Mouse (Mus musculus): Measurements from ENCODE around the gene Zfp846.
A peak's percentile ranks its signal among the peaks of the same experiment; 100 is the strongest.
"Not testable (repeated sequence)": the region's sequence is repeated elsewhere in the genome, so short reads cannot be mapped to it uniquely, and the experiment has no call there.

Zfp846 gene

DNA sequence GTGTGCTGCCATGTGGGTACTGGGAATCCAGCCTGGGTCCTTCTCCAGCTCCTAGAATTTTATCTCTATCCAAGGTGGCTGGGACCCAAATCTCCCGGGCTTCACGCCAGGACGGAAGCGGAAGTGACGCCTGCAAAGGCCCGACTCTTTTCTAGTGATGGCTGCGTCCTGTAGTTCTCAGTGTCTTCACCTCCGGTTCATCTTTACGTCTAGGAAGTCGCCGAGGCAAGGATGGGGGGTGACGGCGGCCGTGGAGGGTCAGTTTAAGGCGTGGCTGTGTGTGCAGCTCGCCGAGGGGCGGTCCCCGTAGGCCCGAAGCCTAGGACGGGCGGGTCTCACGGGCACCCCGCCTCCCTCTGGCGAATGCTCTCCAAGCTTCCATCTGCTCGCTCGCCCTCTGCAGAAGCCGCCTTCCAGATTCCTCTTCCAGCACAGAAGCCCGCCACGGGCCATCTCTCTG lies at the start of gene Zfp846:
Gene Zfp846, plus strand, starts transcription at position 117 of the 460 bp plus-strand sequence.
- DNase-seq: peak; percentile 100

DNA sequence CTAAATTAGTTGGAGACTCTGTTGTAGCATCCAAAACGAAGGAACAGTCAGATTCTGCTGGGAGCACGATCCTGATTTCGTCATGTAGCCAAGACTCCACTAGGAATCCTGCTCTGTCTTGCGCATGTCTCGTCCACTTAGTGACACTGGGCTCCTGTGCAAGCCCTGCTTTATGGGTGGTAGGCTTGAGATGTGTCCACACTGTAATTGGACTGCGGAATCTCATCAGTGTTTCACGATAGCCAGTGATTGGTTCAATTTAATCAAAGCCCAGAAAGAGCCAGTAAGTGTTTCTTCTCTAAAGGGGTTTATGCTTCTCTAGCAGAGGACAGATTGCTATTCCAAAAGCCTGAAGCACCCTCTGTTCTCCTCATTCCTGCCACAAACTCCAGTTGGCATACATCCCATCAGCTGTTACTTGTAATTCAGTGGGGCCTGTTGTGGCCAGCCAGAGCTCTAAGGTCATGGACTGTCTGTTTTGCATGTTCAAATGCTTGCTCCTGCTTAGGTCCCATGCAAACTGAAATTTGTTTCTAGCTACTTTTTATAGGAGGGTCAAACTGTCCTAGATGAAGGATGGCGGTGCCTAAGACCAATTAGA lies 46.7 kb upstream of the Zfp846 start:
- no peak for DNase-seq

DNA sequence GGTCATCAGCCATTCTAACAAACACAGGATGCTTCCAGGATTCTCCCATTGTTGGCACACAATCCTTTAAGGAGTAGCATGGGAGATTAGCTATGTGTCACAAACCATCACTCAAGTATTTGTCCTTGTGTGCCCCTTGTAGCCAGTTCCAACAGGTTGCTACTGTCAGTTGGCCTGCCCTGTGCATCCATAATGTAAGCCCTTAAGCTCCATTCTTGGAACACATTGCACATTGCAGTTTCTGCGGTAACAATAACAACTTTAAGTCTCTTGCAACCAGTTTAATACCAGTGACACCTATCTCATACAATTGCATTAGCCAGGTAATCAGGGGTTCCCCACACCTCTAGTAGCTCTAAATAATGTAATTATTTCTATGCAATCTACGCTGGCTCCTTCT lies 44.5 kb upstream of the Zfp846 start:
- DNase-seq: no peak

DNA sequence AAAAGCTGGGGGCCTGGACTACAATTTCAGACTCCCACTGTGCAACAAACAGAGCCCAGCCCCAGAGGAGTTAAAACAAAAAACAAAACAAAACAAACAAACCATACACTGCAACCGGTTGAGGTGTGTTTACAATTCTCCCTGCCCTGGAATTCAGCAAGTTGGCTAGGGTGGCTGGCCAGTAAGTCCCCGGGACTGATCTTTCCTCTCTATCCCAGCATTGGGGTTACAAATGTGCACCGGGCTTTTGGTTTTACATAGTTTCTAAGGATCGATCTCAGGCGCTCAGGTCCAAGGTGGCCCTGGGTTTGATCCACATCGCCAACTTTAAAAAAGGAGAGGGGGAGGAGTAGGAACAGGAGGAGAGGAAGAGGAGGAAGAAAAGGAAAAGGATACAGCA lies 37.6 kb upstream of the Zfp846 start:
- DNase-seq: no peak

DNA sequence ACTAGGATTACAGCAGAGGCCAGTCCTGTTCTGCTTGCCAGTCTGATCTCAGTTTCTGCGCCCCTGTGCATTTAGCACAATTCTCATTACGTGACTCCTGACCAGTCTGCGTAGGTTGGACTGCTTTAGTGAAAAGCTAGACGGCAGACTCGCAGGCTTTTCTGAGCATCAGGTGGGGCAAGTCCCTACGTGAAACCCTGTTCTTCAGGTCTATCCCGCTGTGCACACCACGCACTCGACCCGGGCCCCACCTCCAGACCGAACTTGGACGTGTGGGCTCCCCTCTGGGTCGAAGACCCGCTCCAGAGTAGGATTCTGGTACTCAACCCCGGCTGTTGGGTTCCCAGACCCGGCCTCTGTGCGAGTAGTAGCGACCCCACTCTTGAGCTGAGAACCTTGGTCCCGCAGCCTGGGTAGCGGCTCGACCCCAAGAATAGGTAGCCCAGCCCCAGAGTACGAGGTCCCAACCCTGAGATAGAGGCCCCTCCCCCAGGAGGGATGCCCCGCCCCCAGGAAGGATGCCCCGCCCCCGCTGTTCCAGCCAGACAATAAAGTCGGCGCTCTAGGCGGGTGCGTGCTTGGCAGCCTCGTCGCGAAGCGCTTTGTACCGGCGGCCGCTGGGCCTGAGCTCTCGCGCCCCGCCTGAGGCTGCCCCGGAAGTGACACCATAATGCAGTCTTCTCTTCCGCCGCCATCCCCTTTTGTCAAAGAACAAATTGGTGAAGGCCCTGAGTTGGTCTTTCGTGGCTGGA lies 36.8 kb upstream of the Zfp846 start:
- peak; percentile 85 for DNase-seq

DNA sequence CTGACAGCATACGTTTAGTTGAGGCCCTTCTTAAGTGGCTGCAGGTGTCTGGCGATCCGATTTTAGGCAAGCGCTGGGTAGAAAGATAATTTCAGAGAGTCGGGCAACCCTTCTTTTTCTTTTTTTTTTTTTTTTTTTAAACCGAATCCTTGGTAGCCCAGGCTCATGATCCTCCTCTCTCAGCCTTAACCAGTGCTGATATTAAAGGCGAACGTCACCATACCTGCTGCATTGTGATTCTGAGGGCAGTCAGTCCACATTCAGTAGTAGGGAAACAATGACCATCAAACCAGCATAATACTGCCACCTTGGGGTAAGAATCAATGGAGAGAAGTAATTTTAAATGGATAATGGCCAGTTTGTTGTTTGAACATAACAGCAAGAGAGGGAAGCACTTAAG lies 35.9 kb upstream of the Zfp846 start:
- peak; percentile 78 for DNase-seq

DNA sequence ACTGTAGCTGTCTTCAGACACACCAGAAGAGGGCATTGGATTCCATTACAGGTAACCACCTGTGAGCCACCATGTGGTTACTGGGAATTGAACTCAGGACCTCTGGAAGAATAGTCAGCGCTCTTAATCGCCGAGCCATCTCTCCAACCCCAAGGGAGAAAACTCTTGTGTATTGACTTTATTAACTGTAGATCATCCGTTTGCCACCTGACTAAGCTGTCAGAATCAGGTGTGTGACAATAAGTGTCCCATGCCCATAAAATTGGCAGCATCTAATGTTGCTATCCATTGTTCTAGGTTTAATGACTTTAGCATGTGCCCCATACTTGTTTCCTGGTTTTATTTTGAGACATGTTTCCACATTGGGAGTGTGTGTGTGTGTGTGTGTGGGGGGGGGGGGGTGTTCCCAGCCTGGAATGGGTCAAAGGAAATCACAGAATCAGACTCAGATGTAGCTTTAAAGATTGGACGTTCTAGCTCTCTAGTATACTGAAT lies 29.3 kb upstream of the Zfp846 start:
- no peak for DNase-seq

DNA sequence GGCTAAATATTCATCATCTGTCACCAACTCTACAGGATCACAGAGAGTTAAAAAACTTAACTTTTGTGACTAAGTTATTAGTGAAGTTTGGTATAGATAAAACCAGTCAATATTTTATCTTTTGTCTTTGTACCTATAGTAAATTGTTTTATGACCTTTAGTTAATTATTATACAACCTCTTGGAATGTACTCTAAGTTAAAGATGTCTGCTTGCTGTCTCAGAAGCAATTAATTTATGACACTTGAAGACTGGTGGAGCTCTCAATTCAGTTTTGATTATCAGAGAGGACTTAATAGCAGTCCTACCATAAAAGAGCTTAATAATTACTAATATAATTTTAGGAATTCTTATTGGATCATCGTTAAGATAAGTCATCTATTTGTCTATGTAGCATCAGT lies 28.4 kb upstream of the Zfp846 start:
- no peak for DNase-seq

DNA sequence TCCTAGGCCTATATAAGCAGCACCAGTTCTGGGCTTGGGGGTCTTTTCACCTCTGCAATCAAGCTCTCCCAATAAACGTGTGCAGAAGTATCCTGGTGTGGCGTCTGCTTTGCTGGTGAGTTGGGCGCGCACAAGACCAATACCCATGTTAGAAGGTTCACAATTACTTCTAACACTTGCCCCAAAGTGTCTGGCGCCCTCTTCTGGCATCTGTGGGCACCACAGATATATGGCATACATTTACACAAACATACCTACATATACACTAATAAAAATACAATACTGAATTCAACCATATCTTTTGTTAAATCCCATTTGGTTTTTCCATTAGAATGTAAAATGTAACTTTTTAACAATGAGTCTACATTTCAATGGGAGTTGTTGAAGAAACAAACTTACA lies 18.9 kb upstream of the Zfp846 start:
- DNase-seq: no peak

DNA sequence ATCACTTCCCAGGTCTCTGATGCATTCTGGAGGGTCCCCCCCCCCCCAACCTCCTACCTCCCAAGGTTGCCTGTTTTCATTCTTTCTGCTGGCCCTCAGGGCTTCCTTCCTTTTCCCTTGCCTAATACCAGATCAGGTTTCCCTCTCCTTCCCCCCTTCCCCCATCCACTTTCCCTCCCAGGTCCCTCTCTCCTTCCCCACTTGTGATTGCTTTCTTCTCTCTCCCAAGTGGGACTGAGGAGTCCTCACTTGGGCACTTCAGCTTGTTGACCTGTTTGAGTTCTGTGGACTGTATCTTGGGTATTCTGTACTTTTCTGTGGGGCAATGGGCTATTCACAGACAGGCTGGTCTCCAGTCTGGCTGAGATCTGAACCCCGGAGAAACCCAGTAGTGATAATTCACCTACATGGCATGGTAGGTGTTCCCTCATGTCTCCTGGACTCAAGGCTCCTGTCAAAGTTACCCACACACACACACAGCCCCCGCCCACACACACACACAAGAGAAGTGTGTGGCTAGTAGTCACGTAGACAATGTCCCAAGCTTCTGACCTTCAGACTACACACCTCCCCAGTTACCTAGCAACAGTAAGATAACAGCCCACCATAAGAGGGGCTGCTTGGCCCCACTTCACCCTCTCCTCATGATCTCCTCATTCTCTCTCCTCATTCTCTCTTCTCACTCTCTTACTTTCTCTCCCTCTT lies 15.6 kb upstream of the Zfp846 start:
- not testable (repeated sequence) for DNase-seq

DNA sequence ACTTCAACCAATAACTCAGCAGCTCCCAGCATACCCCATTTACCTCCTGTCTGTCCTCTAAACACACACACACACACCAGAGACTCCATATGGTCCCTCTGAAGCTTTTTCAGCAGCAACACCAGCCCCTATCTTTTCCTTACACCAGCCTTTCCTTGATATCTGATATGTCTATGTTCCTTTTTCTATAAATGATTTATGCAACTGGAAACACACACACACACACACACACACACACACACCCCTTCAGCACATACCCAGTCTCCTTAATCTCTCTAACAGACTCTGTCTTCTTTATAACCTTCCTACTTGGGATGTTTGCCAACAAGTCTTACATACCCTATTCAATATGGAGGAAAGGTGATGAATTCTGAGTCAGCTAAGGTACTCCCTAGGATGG lies 10.0 kb upstream of the Zfp846 start:
- no peak for DNase-seq

DNA sequence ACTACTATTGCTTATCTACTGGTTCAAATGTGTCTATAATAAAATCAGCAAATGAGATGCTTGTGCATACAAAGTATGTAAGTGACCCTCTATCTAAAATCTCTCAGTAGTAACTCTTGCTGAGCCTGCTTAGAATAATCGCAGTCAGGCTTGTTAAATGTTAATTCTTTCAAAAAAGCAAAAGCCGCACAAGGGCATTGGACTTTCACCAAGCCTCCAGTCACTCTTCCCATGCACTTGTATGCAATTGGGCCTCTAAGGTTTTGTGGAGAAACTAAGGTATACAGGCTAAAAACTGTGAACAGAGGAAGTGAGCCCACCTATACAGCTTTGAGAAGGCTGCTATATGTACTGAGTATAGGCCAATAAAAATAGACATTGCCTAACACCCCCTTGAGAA lies 4.5 kb upstream of the Zfp846 start:
- DNase-seq: peak; percentile 56

DNA sequence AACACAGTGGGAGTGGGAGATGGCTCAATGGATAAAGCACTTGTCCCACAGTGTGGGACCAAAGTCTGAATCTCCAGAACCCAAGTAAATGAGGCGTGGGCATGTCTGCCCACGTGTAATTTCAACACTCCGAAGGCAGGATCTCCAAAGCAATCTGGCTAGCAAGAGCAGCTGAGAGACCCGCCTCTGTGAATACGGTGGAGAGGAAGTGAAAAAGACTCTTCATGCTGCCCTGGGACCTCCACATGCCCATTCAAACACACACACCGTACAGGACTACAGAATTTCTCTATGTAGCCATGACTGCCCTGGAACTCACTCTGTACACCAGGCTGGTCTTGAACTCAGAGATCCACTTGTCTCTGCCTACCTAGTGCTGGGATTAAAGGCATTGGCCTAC lies 20.2 kb downstream of the Zfp846 start:
- DNase-seq: no peak

DNA sequence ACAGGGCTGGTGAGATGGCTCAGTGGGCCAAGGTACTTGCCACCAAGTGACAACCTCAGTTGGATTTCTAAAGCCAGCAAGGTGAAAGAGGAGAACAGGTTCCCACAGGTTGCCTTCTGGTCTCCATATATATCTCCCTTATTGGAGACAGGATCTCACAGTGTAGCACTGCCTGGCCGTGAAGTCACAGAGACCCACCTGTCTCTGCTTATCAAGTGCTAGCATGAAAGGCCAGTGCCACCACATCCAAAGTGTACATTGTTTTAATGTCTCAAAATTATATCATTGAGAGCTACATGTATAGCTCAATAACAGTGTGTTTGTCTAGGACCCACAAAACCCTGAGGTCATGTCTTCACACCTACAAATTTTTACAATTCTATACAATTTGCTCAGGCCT lies 25.2 kb downstream of the Zfp846 start:
- no peak for DNase-seq

DNA sequence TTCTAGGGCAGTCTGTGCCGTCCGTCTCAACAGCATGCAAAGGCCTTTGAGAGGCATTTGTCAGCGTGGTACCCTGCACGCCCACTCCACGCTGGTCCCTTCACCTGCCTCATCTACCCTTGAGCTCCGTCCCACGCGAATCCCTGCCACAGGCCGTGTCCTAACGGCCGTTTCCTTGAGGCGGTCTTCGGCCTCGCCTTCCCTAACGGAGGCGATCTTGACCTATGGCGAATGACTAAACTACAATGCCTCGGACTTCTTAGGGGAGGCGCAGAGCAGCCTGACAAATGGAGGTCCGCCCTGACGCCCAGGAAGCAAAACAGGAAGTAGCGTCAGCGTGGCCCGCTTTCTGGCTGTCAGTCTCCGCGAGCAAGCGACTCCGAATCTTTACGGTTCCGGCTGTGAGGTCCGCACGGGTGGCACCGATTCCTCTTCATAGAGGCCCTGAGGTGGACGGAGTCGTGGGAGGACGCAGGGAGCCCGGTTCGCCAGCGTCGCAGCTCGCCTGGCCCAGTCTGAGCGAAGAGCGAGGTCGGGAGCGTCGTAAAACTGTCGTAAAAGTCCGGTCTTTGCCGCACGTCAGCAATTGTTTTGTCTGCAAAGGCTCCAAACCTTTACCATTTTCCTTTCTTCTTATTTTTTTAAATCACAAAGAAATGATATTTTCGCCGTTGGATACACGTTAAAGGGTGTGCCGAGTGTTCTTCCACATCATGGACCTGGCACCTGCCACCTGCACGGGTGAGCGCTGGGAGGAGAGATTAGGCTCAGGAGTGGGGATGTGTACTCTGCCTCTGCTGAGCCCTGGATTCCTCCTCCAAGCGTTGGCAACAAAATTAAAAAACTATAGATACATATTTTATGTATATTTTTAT lies 26.2 kb downstream of the Zfp846 start:
- peak; percentile 86 for DNase-seq

DNA sequence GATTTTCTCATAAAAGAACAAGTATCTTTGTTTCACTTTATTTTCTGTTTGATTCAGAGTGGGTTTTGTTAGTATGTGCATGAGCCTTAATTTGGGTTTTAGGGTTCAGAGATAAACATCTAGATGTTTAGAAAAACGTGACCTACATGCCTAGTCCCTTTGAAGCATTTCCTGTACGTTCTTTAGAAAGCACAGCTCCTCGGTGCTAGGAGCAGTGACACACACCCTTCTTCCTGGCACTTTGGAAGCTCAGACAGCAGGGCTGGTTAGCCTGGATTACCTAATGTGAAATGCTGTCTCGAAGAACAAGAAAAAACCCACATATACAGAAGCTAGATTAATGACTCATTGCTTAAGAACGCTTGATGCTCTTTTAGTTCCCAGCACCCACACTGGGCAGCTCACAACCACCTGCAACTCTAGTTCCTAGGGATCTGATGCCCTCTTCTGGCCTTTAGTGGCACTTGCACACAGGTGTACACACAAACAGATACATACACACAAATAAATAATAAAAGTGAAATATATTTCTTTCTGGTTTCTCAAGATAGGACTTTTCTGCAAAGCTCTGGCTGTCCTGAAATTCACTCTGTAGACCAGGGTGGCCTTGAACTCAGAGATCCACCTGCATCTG lies 28.9 kb downstream of the Zfp846 start:
- no peak for DNase-seq

DNA sequence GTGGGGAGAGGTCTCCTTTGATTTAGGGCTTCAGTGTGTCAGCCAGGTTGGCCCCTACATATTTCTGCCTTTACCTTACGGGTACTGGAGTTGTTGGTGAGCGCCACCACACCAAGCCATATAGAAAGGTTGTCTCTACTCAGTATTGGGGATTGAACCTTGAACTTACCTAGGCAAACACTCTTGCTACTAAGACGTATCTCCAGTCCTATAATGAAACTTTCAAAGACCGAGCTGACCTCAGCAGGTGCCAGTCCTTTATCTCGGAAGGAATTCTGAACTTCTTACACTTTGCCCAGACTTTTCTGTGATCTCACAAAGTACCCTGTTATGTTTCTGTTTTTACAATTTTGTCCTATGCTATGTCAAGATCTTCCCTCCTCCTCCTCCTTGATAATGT lies 30.9 kb downstream of the Zfp846 start:
- DNase-seq: no peak

DNA sequence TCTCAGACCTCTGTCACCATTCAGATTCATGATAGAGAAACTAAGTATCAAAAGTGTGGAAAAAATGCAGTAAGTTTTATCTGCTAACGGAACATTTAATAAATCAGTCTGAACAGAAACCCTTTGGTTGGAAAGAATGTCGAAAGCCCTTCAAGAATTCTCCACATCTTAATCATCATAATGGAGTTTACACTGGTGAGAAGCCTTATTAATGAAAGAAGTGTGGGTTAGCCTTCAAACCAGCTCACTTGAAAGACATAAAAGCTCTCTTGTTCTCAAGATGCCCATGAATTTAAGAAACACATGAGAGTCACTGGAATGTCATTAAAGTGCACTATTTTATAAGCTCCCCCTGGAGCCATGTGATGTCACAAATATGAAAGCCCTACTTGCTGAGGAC lies 35.6 kb downstream of the Zfp846 start:
- no peak for DNase-seq

DNA sequence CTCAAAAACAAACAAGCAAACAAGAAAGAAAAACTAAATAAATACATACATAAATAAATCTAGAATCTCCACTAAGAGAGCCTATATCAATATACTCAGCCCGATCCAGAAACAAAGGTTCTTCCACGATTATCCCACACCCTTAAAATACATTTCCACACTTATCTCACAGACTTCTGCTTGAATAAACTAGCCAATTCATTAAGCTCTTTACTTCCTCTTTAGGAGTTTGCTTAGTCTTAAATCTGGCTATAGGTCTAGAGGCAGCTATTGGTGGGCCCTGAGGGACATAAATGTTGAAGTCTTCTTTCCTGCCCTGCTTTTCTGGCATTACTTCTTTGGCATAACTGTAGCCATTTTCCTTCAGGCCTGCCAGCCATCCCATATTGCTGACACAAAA lies 50.2 kb downstream of the Zfp846 start:
- DNase-seq: no peak

DNA sequence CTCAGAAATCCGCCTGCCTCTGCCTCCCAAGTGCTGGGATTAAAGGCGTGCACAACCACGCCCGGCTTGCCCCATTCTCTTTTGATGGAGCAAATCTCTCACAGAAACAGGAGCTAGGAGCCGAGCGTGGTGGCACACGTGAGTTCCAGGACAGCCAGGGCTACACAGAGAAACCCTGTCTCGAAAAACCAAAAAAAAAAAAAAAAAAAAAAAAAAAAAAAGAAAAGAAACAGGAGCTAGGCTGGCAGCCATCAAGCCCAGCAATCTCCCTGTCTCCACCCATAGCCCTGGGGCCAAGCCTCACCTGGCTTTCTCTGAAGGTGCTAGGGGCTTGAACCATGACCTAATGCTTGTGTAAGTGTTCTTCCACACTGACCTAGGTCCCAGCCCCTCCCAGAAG lies 54.6 kb downstream of the Zfp846 start:
- not testable (repeated sequence) for DNase-seq

DNA sequence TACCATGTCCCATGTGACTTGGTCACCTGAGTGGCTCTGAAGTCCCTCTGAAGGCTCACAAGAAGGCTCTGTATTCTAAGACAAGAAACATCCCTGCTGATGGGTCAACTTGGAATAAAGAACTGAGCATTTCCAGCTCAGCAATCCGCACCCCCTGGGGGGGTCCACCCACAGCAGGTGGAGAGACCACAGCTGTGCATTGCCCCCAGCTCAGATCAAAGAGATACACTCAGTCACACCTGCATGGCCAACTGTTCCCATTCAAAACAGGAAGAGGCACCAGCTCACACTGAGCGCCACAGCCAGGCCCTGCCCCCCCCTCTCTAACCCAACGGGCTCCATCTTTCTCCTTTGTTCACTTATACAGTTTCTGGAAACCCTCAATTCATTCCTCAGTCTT lies 55.2 kb downstream of the Zfp846 start:
- no peak for DNase-seq

DNA sequence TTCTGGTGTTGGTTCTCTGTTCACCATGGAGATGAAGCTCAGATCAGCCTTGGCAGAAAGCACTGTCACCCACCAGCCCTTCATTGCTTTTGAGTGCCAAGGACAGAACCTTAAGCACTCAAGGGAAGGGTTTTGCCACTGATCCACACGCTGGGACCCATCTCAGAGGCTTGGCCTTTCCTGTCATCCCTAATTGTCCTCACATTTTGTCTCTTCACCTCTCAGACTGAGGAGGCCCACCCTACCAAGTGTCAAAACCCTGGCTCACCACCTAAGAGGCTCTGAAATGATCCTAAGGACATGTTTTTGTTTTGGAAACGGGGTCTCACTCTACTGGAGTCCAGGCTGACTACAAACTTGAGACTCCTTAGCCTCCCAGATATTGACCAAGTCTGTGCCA lies 55.7 kb downstream of the Zfp846 start:
- no peak for DNase-seq
